Mouse (Mus musculus) myocyte (in vitro differentiated cells): Measurements from ENCODE around the gene Gm20388. TPM values are rescaled to one million over a fixed set of nuclear protein-coding genes. Genes with fewer than 3 reads are reported as not detected.
A peak's percentile ranks its signal among the peaks of the same experiment; 100 is the strongest.

ENCODE experiments used
- H3K27me3 ChIP-seq: one replicate; pipeline ENCODE4 v1.6.1; 2011; ENCODE audit not compliant: control insufficient read depth, insufficient read depth, insufficient read length
- H3K36me3 ChIP-seq: one replicate; pipeline ENCODE4 v1.6.1; 2011; ENCODE audit not compliant: control insufficient read depth, insufficient read depth
- H3K4me2 ChIP-seq: one replicate; pipeline ENCODE4 v1.6.1; 2011; ENCODE audit warnings: low read depth, control low read depth
- H3K4me3 ChIP-seq: one replicate; pipeline ENCODE4 v1.5.1; 2011; ENCODE audit warnings: mild to moderate bottlenecking, control low read depth, moderate library complexity
- H3K79me2 ChIP-seq: one replicate; pipeline ENCODE4 v1.6.1; 2011; ENCODE audit not compliant: control insufficient read depth, insufficient read depth
- H3ac ChIP-seq: one replicate; pipeline ENCODE4 v1.6.1; 2011; ENCODE audit not compliant: control insufficient read depth, insufficient read length
- CEBPB ChIP-seq: IDR thresholded peaks from 2 replicates; pipeline ENCODE4 v1.6.1; 2011; ENCODE audit warnings: mild to moderate bottlenecking, moderate library complexity; ENCODE audit not compliant: poor library complexity, insufficient read depth, severe bottlenecking
- E2F4 ChIP-seq: IDR thresholded peaks from one replicate; pipeline ENCODE4 v1.6.1; 2011; ENCODE audit warnings: mild to moderate bottlenecking, control low read depth, moderate library complexity; ENCODE audit not compliant: insufficient read depth
- MAX ChIP-seq: IDR thresholded peaks from one replicate; pipeline ENCODE4 v1.6.1; 2011; ENCODE audit warnings: low read depth, mild to moderate bottlenecking, control low read depth
- MYOD1 ChIP-seq, 3 experiments: IDR thresholded peaks; one replicate each; pipeline ENCODE4 v1.6.1; 2011; ENCODE audit warnings: control low read depth in 2 of 3, low read depth in 2 of 3, mild to moderate bottlenecking in 2 of 3, moderate library complexity in 1 of 3; ENCODE audit not compliant: insufficient read length in 2 of 3, control insufficient read depth in 1 of 3
- MYOG ChIP-seq, 3 experiments: IDR thresholded peaks; one replicate each; pipeline ENCODE4 v1.6.1; 2011; ENCODE audit warnings: control low read depth in 2 of 3, low read depth in 2 of 3, mild to moderate bottlenecking in 2 of 3; ENCODE audit not compliant: insufficient read length in 2 of 3, control insufficient read depth in 1 of 3, insufficient read depth in 1 of 3
- POLR2A ChIP-seq: IDR thresholded peaks from one replicate; pipeline ENCODE4 v1.6.1; 2011; ENCODE audit warnings: low read depth, mild to moderate bottlenecking, control low read depth, moderate library complexity; ENCODE audit not compliant: insufficient read length
- POLR2AphosphoS2 ChIP-seq: IDR thresholded peaks from one replicate; pipeline ENCODE4 v1.6.1; 2011; ENCODE audit warnings: low read depth, control low read depth; ENCODE audit not compliant: insufficient read length
- REST ChIP-seq: IDR thresholded peaks from one replicate; pipeline ENCODE4 v1.6.1; 2011; ENCODE audit warnings: mild to moderate bottlenecking, control low read depth, moderate library complexity; ENCODE audit not compliant: insufficient read depth, insufficient read length
- SRF ChIP-seq: IDR thresholded peaks from one replicate; pipeline ENCODE4 v1.6.1; 2011; ENCODE audit warnings: low read depth; ENCODE audit not compliant: control insufficient read depth, insufficient read length
- TCF12 ChIP-seq: IDR thresholded peaks from one replicate; pipeline ENCODE4 v1.6.1; 2011; ENCODE audit warnings: mild to moderate bottlenecking, control low read depth; ENCODE audit not compliant: poor library complexity, insufficient read depth, severe bottlenecking
- TCF3 ChIP-seq: IDR thresholded peaks from one replicate; pipeline ENCODE4 v1.6.1; 2011; ENCODE audit warnings: low read depth, control low read depth; ENCODE audit not compliant: insufficient read length
- USF1 ChIP-seq: IDR thresholded peaks from one replicate; pipeline ENCODE4 v1.6.1; 2011; ENCODE audit warnings: low read depth, mild to moderate bottlenecking, control low read depth, moderate library complexity
- polyA plus RNA-seq: library from polyadenylated mRNA; unstranded; fragments of >200 nt; fragmentation: generic; extraction: Trizol; gene quantifications from one replicate; pipeline ENCODE4 v1.2.1, GENCODE M21; 2012; ENCODE audit warnings: missing spikeins

Gm20388 gene
- polyA plus RNA-seq, 1 experiment: 15.3 TPM

- no peak overlapping the region for H3ac ChIP-seq
- no peaks in the 10 kb centered on the region for H3K36me3 ChIP-seq
- TF ChIP-seq CEBPB (no peak), POLR2AphosphoS2 (no peak), REST (no peak), POLR2A (no peak), TCF12 (no peak), USF1 (no peak), MYOG (IDR thresholded peaks at IDR 0.05; ENCODE audit: control insufficient read depth in 1 of 3, insufficient read depth in 1 of 3, insufficient read length in 2 of 3, low read depth in 2 of 3) (no peak), E2F4 (no peak), SRF (no peak), TCF3 (no peak), MAX (no peak), MYOD1 (IDR thresholded peaks at IDR 0.05; ENCODE audit: control insufficient read depth in 1 of 3, insufficient read length in 2 of 3, low read depth in 2 of 3) (no peak)
- peak overlapping the region; percentile 56 for H3K4me3 ChIP-seq
- H3K27me3 ChIP-seq: no peaks in the 10 kb centered on the region
- H3K79me2 ChIP-seq: peaks cover 75% of the 10 kb centered on the region
- peak overlapping the region; percentile 89 for H3K4me2 ChIP-seq
Measured at GRCm38 (mm10) chr8:123039376-123040109, 3128.9 kb downstream of the Gm20388 start.

GRCm38 (mm10) chr8:123040110-123040650 is 3129.5 kb downstream of the Gm20388 start:
- no peaks in the 10 kb centered on the region for H3K36me3 ChIP-seq
- no peaks in the 10 kb centered on the region for H3K27me3 ChIP-seq
- H3ac ChIP-seq: no peak overlapping the region
- TF ChIP-seq TCF12 (no peak), USF1 (no peak), E2F4 (no peak), MAX (no peak), POLR2A (no peak), TCF3 (no peak), REST (no peak), SRF (no peak), MYOD1 (IDR thresholded peaks at IDR 0.05; ENCODE audit: control insufficient read depth in 1 of 3, insufficient read length in 2 of 3, low read depth in 2 of 3) (peak in 2 of 3 experiments; percentile 24 to 37), MYOG (IDR thresholded peaks at IDR 0.05; ENCODE audit: control insufficient read depth in 1 of 3, insufficient read depth in 1 of 3, insufficient read length in 2 of 3, low read depth in 2 of 3) (peak in 1 of 3 experiments; percentile 4)
- peak overlapping the region; percentile 89 for H3K4me2 ChIP-seq
- peak overlapping the region; percentile 56 for H3K4me3 ChIP-seq
- H3K79me2 ChIP-seq: peaks cover 69% of the 10 kb centered on the region

- peak overlapping the region; percentile 56 for H3K4me3 ChIP-seq
- TF ChIP-seq SRF (no peak), POLR2A (peak; percentile 19), REST (no peak), POLR2AphosphoS2 (peak; percentile 51), MYOG (IDR thresholded peaks at IDR 0.05; ENCODE audit: control insufficient read depth in 1 of 3, insufficient read depth in 1 of 3, insufficient read length in 2 of 3, low read depth in 2 of 3) (peak in 1 of 3 experiments; percentile 9), USF1 (no peak), TCF3 (no peak), E2F4 (no peak), MAX (no peak), MYOD1 (IDR thresholded peaks at IDR 0.05; ENCODE audit: control insufficient read depth in 1 of 3, insufficient read length in 2 of 3, low read depth in 2 of 3) (no peak), CEBPB (0 out of 2 replicates have a peak, but pooled peaks have one; percentile 4), TCF12 (no peak)
- H3K4me2 ChIP-seq: peak overlapping the region; percentile 89
- no peaks in the 10 kb centered on the region for H3K27me3 ChIP-seq
- no peaks in the 10 kb centered on the region for H3K36me3 ChIP-seq
- peak overlapping the region; percentile 95 for H3ac ChIP-seq
- peaks cover 59% of the 10 kb centered on the region for H3K79me2 ChIP-seq
Measured at GRCm38 (mm10) chr8:123041008-123041773, 3130.6 kb downstream of the Gm20388 start.

- Histone ChIP-seq H3K4me3 (peak overlapping the region; percentile 56), H3K27me3 (no peaks in the 10 kb centered on the region), H3K36me3 (no peaks in the 10 kb centered on the region), H3K4me2 (no peak overlapping the region), H3K79me2 (peaks cover 53% of the 10 kb centered on the region), H3ac (peak overlapping the region; percentile 95)
- no peak for TF ChIP-seq MYOG (IDR thresholded peaks at IDR 0.05; ENCODE audit: control insufficient read depth in 1 of 3, insufficient read depth in 1 of 3, insufficient read length in 2 of 3, low read depth in 2 of 3)
- no peak for TF ChIP-seq MYOD1 (IDR thresholded peaks at IDR 0.05; ENCODE audit: control insufficient read depth in 1 of 3, insufficient read length in 2 of 3, low read depth in 2 of 3)
- TF ChIP-seq CEBPB: no peak
- TF ChIP-seq POLR2A: no peak
- no peak for TF ChIP-seq REST
- TF ChIP-seq USF1: no peak
- no peak for TF ChIP-seq TCF12
- TF ChIP-seq SRF: no peak
- TF ChIP-seq E2F4: no peak
- no peak for TF ChIP-seq TCF3
- TF ChIP-seq POLR2AphosphoS2: no peak
- TF ChIP-seq MAX: no peak
Measured at GRCm38 (mm10) chr8:123041774-123042105, 3131.1 kb downstream of the Gm20388 start.
